Mouse (Mus musculus): ENCODE results near the gene Ptprd.

Gene Ptprd

DNA sequence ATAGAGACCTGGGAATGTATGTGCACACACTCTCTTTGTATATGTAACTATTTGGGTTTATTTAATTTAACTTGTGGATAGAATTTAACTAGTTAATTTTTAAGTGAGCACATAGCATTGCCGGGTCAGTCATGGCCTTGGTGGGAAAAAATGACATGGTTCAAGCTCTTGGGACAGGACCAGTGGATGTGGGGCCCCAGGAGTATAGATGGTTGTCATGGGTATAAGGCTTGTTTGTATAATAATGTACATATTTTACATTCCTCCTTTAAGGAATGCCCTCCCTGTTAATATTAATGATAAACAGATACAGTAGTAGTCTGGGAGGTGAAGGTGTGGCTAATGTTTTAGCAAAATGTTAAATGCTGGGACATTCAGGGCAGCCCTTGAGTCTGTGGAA, 962.8 kb downstream of the Ptprd start:
- DNase-seq (ENCODE audit: low read depth, low spot score), result no peak

DNA sequence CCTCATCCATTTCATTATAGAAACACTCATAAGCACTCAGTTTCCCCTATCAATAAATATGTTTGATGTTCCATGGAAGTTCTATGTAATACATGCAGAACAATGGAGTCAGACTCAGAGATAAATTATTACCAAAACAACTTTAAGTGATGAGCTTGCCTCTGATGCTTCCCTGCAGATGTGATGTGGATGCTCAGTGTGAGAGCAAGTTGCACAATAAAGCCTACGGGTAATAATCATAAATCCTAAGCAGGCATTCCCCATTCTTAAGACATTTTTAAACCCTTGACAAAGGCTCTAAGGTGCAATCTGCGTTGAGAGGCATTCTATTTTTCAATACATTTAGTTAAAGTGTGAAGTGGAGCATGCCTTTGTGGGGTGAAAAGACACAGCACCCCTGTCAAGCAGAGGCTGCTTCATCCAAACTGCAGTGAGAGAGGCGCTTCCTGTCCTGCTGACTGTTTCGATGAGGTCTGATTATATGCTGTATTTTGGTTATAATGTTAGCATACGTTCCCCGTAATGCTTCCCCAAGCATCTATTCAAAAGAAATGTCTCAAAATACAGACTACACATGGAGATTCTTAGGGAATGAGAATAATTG, 969.8 kb downstream of the Ptprd start:
- no peak for DNase-seq (ENCODE audit: low read depth, low spot score)

DNA sequence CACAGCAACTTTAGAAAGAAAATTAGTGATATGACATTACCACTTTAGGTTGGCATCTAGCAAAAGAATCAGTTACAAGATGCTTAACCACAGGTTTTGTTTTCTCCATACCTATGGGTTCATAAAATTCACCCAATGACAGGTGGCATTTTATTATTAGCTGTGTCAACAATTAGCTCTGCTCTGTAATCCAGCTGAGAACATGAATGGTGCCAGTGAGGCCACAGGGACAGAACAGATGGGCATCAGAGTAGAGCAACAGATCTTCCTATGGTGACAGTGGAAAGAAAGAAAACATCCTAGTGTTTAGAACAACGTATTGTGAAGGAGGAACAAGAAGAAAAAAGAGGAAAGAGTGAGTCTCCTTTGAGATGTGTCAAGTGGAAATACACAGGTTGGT, 973.6 kb downstream of the Ptprd start:
- no peak for DNase-seq (ENCODE audit: low read depth, low spot score)

DNA sequence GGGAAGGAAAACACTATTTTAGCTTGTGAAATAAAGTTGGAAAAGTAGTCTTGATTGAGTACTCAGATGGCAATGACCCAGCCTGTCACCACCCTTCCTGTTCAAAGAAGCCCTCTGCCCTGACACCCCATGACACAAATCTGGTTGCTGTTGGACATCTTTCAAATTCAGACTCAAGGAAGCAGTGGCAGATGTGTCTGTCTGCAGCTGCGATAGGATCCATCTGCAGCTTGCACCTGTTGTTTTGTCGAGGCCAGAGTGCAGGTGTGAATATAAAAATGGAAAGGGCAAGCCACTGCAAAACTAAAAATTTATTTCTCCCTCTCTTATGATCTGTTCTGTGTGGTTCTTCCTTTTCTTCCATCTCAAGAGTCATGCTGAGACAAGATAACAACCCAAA, 978.5 kb downstream of the Ptprd start:
- DNase-seq (ENCODE audit: low read depth, low spot score), result no peak

DNA sequence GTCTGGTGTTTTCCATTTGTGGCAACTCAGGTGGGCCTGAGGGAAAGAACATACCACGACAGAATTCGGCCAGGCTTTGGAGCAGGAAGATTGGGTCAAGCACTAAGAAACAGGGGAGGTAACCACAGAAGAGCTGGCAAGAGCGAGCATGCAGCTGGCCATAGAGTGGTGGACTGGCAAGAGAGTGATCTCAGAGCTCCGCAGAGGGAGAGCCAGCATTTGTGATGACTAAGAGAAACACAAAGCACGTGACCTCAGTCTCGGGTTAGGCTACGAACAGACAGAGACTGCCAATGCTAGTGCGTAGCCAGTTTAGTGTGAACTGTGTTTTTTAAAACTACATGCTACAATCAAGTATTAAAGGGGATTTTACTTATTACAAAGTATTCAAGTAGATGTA, 1042.9 kb downstream of the Ptprd start:
- DNase-seq (ENCODE audit: low read depth, low spot score), result no peak

DNA sequence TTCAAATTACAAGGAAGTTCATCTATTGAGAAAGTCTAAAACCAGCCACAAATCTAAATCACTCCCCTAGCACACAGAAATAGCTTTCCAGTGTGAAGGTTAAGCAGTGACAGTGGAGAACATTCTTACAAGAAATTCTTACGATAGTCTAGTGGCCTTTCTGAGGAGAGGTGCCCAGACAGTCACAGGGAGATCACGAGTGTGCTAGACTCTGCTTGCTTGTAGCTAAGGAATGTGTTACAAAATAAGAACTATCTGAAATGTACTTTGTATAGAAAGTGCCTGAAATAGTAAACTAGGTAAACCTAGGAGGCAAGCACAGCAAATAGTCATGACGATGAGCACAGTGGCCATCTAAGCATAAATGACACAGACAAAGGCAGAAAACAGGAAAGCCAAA, 1054.2 kb downstream of the Ptprd start:
- DNase-seq (ENCODE audit: low read depth, low spot score), result no peak

DNA sequence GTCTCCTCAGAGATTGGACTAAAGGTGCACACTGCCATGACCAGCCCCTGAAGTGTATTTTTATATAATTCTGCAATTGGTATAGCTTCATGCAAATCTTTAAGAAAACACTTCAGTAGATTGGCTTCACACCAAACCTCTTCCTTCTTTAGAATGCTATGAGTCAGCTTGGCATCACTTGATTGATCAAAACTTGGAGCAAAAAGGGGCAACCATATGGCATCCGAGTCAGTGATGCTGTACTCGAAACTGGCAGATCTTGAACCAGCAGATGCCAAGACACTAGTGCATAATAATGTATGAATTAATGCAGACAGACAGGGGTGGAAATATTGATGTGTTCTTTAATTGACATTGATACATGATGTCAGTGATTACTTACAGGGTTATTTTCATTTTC, 1056.2 kb downstream of the Ptprd start:
- no peak for DNase-seq (ENCODE audit: low read depth, low spot score)

DNA sequence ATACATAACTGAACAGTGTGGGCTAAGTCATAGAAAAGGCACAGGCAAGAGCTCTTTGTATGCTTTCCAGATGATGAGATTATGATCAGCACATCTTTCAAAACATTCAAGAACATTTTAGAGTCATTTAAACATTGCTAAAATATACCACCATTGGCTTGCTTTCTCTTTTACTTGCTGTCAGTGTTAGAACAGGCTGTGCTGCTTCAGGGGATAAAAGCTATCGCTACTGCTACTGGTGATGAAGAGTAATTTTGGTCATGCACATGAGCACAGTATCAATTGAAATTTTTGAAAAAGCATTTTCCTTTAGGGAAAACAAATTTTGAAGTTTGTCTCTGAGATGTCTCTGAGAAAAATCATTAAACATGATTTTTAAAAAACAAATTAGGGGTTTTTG, 1056.7 kb downstream of the Ptprd start:
- DNase-seq (ENCODE audit: low read depth, low spot score), result no peak

DNA sequence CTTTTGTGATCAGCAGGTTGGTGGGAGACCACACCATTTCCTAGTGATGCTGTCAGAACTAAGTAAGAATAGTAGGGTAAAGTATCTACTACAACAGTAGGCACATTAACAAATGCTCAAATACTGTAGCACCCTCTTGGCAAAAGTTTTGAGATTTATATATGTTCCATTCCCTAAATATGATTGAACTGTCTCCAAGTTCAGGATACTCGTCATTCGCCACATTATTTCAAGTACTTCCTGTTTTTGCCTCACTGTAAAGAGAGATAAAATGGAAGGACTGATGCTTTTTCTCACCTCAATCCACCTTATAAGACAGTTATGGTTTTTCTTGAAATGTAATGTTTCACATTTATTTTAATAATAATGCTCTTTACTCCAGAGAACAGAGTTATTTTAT, 1086.9 kb downstream of the Ptprd start:
- DNase-seq (ENCODE audit: low read depth, low spot score), result no peak

DNA sequence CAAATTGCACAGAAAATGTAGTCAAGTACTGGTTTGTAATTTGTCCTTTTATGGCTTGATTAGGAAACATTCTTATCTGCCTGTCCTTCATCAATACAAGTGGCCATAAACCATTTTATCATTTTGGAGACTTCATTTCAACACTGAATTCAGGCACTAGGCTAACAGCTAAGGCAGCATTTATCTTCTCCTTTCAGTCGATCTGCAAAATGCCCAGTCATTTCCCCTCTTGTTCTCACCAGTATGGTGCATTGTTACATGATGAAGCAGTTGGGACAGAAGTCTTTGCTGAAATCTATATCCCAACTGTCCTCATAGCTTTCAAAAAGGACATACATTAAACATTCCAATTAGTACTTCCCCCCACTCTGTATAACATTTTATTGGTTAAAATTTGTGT, 1100.9 kb downstream of the Ptprd start:
- no peak for DNase-seq (ENCODE audit: low read depth, low spot score)

DNA sequence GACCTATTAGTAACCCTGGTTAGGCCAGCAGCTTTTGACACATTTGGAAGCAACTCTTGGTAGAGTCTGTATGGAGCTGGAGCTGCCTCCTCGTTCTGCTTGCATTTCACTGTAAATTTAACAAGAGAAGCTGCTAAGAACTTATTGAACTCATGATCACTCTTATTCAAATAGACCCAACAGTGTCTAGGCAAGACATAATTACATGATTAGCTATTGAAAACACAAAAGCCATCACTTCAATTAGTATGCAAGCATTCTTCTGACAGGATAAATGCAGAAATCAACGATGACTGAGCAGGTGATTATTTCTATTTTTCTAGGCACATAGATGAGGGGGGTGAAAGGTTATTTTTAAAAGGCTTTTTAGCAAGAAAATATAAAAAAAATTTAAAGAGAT, 1104.5 kb downstream of the Ptprd start:
- DNase-seq (ENCODE audit: low read depth, low spot score), result no peak

DNA sequence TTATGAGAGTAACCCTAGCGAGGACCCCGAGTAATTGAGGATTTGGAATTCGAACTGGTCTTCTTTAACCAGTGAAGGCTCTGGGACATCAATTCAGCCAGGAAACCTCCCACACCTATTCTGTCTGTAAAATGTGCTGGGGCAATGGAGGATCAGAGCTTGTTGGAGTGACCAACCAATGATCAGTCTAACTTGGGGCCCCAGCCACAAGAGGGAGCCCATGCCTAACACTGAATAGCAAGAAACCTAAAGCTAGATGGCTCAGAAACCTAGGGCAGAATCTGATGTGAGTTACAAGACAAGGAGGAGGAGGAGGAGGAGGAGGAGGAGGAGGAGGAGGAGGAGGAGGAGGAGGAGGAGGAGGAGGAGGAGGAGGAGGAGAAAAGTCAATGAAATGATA, 1128.6 kb downstream of the Ptprd start:
- DNase-seq (ENCODE audit: low read depth, low spot score), result peak; percentile 24

DNA sequence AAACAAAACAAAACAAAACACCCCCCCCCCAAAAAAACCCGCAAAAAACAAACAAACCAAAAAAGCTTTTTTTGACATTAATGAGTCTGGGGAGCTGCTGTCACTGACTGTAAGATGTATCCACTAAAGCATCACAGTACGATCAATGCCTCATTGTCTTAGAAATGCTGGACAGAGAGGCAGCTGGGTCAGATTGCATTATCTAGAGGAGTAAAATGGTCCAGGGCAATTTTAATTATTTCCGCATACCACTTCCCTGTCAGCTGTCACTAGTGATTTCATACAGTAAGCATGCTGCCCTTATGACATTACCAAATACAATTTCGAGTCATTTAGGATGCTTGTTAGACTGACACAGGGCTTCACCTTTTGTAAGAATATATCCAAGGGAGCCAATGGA, 1134.2 kb downstream of the Ptprd start:
- DNase-seq (ENCODE audit: low read depth, low spot score), result no peak

DNA sequence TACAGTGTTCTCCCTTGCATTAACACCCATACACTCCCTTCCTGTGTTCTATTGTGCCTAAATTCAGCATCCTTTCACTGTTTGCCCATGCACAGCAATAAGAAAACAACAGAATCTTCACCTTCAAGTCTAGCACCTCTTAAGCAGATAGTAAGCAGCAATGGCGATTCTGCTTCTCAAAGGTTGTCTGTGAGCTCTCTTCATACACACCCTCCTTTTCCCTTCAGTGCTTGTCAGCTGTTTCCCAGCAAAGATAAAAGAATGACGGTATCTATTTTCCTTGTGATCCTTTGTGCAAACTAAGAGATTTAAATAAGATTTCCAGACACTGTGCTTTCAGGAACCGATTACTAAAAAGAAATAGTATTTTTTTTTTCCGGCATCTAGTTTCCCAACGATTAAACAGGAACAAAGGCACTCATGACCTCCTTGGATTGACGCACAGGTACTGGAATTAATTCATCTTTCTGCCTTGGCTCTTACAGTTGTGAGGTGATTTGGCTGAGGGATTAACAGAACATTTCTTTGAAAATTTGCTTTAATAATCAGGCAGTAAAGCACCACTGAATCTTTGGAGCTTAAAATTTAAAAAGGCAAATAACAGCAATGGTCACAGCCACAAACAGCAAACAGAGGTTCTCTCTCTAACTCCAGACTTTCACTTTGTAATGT, 1161.1 kb downstream of the Ptprd start:
- DNase-seq (ENCODE audit: low read depth, low spot score), result no peak

DNA sequence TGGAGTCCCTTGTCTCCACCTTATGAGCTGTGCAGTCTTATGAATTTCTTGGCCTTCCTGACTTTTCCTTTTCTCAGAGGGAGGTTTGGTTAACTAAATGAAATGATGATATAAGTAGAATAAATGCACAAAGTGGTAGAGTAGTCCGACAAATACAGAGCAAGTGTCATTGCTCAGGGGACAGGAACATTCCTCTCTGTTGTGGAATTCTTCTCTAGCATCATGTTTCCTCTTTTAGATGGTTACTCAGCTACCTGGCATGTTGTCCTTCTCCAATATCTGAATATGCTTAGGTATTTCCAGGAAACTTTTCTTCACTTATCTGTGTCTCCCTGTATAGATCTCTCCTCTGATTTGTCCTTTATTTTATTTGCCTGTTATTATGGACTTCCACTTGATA, 1207.3 kb downstream of the Ptprd start:
- no peak for DNase-seq (ENCODE audit: low read depth, low spot score)

DNA sequence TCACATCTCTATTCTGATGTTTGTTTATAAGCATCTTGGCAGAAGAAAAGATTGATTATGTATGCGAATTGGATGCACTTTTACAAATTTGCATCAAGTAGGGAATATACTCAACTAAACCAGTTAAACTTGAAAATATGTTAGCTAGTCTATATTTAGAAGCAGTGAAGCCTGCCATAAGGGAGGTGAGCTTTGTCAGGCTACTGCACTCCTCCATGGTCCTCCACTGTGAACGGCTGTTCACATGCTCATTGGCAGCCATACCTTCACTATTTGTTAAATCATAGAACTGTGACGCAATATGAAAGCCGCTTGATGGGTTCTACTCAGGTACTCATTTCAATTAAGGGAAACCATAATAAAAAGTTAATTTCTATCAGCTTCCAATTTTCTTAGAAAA, 1215.6 kb downstream of the Ptprd start:
- no peak for DNase-seq (ENCODE audit: low read depth, low spot score)

DNA sequence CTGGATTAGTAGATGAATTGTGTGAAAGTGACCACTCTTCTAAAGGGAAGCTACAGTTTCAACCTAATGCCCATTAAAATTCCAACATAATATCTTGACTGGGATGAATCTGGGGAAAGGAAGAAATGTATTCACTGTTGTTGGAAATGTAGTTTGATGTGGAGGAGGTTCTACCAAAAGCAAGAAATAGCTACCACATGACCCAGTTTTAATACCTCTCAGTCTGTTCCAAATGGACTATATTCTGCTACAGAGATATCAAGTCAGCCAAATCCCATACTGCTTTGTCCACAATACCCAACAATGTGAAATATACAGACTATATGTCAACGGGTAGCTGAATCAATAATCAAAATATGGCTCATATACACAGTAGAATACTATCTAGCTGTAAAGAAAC, 1221.8 kb downstream of the Ptprd start:
- no peak for DNase-seq (ENCODE audit: low read depth, low spot score)

DNA sequence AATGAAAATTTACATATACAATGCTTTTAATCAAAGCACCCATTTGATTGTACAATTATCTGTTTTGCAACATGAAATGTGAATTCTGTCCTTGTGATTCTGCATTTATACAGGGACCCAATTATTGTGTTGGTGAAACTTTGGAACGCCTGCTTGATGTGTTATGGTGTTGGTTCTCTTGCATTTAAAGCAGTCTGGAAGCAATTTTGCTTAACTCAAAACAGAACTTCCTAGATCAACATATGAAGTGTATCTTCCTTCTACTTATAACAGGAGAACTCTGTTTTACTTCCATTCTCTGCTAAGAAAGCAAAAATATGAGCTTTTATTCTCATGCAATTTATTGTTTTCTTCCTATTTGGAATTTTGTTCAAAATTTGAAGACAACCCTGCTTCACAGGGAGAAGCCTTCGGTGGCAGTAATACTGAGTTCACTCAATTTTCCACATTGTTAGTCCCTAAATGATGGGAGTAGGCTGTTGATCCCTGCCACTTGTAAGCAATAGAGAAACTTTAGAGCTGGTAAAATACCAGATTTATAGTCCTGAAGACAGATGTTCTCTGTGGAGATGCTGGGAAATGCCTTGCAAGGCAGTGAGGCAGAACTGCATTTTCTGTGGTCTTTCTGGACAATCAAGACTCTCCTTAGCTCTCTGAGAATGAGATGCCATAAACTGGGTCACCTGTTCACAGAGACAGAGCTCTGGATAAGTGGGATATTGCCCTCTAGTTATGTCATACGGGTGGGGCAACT, 1234.5 kb downstream of the Ptprd start:
- no peak for DNase-seq (ENCODE audit: low read depth, low spot score)

DNA sequence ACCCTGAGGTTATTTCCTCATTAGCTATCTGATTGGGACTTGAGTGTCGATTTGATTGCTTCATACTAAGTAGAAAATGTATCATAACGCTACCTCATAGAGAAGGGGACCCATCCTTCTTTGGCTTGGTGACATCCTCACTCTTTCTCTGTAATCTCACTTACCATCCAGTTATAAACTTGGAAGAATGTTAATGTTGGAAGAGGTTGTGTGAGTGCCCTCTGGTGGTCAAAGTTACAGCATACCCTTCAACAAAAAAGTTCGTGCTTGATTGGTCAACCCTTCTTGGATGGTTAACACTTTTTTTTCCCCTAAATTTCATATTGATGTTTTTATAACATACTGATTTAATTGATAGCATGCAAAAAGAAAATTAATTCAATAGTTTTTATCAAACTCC, 1263.5 kb downstream of the Ptprd start:
- peak; percentile 46 for DNase-seq (ENCODE audit: low read depth, low spot score)

DNA sequence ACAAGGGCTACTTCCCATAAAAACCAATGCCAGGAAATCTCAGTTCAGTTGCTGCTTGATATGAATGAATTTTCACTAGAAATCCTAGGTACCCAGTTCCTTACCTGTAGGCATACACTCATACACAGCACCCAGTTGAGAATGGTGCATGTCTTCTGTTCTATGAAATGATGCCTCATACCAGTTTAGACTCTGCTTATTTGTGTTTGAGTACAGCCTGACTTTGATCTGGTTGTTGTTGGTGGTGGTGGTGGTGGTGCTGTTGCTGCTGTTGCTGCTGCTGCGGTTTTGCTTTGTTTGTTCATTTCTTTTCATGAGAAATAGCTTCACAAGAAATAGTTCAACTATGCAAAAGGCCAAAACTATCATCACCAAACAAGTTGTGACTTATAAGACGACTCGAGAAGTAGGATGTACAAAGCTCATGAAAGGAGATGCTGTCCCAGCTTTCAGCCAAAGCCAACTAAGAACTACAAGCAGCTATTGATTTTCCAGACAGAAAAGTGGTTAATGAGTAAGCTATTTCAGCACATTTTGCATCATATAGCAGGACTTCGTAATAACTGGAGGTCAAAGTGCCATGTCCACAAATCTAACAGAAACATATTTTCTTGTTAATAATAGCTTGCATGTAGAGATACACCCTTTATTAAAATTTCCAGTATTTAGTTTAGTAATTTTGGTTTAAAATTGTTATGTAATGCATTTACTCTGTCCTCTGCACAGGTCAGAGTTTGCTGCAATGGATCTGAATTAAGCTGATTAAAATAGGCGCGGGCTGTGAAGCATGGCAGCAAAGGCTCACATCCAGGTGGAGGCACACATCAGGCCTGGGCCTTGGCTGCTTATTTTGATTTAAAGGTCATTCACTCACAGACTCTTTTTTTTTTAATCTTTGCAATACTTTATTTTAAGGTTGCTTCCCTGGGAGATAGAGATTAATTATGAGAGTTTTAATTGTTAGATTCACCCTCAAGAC, 1270.1 kb downstream of the Ptprd start:
- DNase-seq (ENCODE audit: low read depth, low spot score), result no peak

DNA sequence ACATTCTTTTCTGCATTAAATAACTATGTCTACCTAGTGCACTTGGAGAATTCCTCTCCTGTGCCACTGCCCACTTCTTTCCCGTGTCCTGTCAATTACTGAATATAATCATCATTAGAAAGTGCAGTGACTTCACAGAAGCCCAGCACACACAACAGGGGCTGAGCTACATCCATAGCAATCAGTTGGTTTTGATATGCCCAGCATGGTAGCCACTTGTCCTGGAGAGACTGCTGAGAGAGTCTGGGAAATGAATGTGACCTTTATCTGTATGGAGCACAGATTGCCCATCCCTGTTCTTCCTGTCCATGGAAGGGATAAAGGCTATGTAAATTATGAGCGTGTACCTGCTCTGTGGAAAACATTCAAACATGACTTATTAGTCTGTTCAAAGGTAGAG, 1280.2 kb downstream of the Ptprd start:
- DNase-seq (ENCODE audit: low read depth, low spot score), result no peak

DNA sequence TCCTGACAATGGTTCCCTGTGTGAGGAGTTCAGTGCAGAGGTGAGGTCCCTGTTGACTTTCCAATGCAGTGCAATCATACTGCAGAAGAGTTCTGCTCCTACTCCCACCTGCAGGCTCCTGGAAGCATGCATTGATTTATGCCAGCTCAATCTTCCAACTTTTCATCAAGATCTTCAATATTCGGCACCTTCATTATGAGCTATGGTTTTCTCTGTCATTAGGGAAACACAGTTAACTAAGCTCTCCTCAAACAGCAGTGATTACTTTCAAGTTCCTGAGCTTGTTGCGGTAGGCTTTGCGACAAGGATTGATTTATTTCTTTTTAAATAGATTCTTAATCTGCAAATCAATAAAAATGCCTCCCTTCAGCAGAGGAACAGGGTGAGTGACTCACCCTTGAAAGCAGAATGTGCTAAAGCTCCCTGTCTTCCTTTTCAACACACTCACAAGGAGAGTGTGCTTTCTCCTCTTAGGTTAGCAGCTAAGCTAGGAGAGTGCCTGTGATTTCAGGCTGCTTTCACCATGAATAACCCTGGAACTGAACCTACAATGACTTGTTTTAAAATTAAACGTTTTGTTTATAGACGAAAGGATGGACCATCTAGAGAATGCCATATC, 1298.1 kb downstream of the Ptprd start:
- no peak for DNase-seq (ENCODE audit: low read depth, low spot score)
